Mouse (Mus musculus): ENCODE measurements around the gene Cyp2c68. TPM values are rescaled to one million over a fixed set of nuclear protein-coding genes. Genes with fewer than 3 reads are reported as not detected.
"Not testable (repeated sequence)": the region's sequence is repeated elsewhere in the genome, so short reads cannot be mapped to it uniquely, and the experiment has no call there.

The Cyp2c68 gene
- total and polyA plus RNA-seq, 2 experiments: 307 to 696 TPM

DNA sequence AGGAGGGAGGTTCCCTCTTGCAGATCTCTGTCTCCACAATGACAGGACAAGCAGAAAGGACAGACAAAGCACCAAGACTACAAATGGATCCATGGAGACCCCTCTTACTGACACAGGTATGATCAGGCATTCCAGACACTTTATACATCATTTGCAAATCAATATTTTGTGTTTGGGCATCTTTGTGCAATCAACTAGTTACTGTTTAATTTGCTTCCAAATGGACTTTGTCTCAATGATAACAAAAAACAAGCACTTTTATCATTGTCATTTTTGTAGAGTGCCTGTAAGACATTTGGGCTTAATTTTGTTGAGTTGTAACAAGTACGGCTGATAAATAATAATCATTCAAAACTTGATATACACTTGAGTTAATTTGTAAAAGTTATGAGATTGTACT lies 91.9 kb downstream of the Cyp2c68 start, which contains the start of gene Cyp2c67:
Cyp2c67 (minus strand) TSS at position 114 of the 400 bp plus-strand sequence.
- WGBS: 26% methylated on average over 1 of the region's 1 CpGs
- Histone ChIP-seq H3K36me3 (ENCODE audit: control insufficient read depth, insufficient read depth, low read length) (peaks cover 4% of the 10 kb centered on the region; the same call in 1 of the 2 replicates), H3K27ac (replicated peaks; ENCODE audit: insufficient read depth, low read depth, low read length) (peak within 1 kb of the TSS; percentile 84), H3K9ac (ENCODE audit: low read depth, low read length) (no peak within 1 kb of the TSS), H3K27me3 (ENCODE audit: control insufficient read depth, insufficient read depth, low read length) (no peaks in the 10 kb centered on the region), H3K4me1 (ENCODE audit: control insufficient read depth, insufficient read depth, low read length) (peaks cover 5% of the 10 kb centered on the region), H3K4me3 (ENCODE audit: insufficient read depth, low read depth, low read length) (peak within 1 kb of the TSS; percentile 39; the same call in 1 of the 2 replicates), H3K79me2 (ENCODE audit: control insufficient read depth, insufficient read depth, low read length) (no peaks in the 10 kb centered on the region)
- peak; percentile 95 for DNase-seq (ENCODE audit: extremely low read depth, low read depth, low spot score)
- TF ChIP-seq CTCF (IDR thresholded peaks at IDR 0.05; ENCODE audit: low read depth, low read length) (no peak), POLR2A (IDR thresholded peaks at IDR 0.05; ENCODE audit: extremely low read depth, insufficient read depth, low read length) (no peak)

- Histone ChIP-seq H3K27ac (replicated peaks; ENCODE audit: insufficient read depth, low read depth, low read length) (peak overlapping the region; percentile 71), H3K27me3 (ENCODE audit: control insufficient read depth, insufficient read depth, low read length) (no peaks in the 10 kb centered on the region), H3K4me3 (ENCODE audit: insufficient read depth, low read depth, low read length) (no peak overlapping the region), H3K36me3 (ENCODE audit: control insufficient read depth, insufficient read depth, low read length) (peaks cover 4% of the 10 kb centered on the region; the same call in 1 of the 2 replicates), H3K79me2 (ENCODE audit: control insufficient read depth, insufficient read depth, low read length) (no peaks in the 10 kb centered on the region), H3K4me1 (ENCODE audit: control insufficient read depth, insufficient read depth, low read length) (peaks cover 5% of the 10 kb centered on the region), H3K9ac (ENCODE audit: low read depth, low read length) (0 out of 2 replicates have a peak overlapping the region, but pooled peaks have one; percentile 19)
- WGBS: 58% methylated on average over 9 of the region's 9 CpGs
- TF ChIP-seq CTCF (IDR thresholded peaks at IDR 0.05; ENCODE audit: low read depth, low read length) (no peak), POLR2A (IDR thresholded peaks at IDR 0.05; ENCODE audit: extremely low read depth, insufficient read depth, low read length) (no peak)
- peak; percentile 89 for DNase-seq (ENCODE audit: extremely low read depth, low read depth, low spot score)
Observed at GRCm38 (mm10) chr19:39647519-39647918, 93.3 kb downstream of the Cyp2c68 start.

GRCm38 (mm10) chr19:39644551-39644950 lies 96.3 kb downstream of the Cyp2c68 start:
- not testable (repeated sequence) for H3K36me3 ChIP-seq (ENCODE audit: control insufficient read depth, insufficient read depth, low read length); H3K9ac ChIP-seq (ENCODE audit: low read depth, low read length); H3K4me3 ChIP-seq (ENCODE audit: insufficient read depth, low read depth, low read length); H3K27me3 ChIP-seq (ENCODE audit: control insufficient read depth, insufficient read depth, low read length); H3K79me2 ChIP-seq (ENCODE audit: control insufficient read depth, insufficient read depth, low read length); H3K27ac ChIP-seq (replicated peaks; ENCODE audit: insufficient read depth, low read depth, low read length); H3K4me1 ChIP-seq (ENCODE audit: control insufficient read depth, insufficient read depth, low read length)
- peak; percentile 92 for DNase-seq (ENCODE audit: extremely low read depth, low read depth, low spot score)
- WGBS: 43% methylated on average over 7 of the region's 7 CpGs

Other genes starting within 250 kb of the Cyp2c68 start
- 9.8 and 14.3 TPM in 2 replicates for gene Cyp2c39, start 230.2 kb downstream of the Cyp2c68 start, total RNA-seq (2014; rRNA removed)
- 3.0 and 276 TPM in 2 replicates for gene Cyp2c39, start 230.2 kb downstream of the Cyp2c68 start, polyA plus RNA-seq (2012; rRNA removed)
- gene Cyp2c67, start 92.0 kb downstream of the Cyp2c68 start, total RNA-seq (2014; rRNA removed): 237 and 255 TPM in 2 replicates
- gene Cyp2c67, start 92.0 kb downstream of the Cyp2c68 start, polyA plus RNA-seq (2012; rRNA removed): 41.7 and 44.0 TPM in 2 replicates
- gene Cyp2c40, start 71.8 kb upstream of the Cyp2c68 start, total RNA-seq (2014; rRNA removed): 781 and 1,012 TPM in 2 replicates
- 334 and 395 TPM in 2 replicates for gene Cyp2c40, start 71.8 kb upstream of the Cyp2c68 start, polyA plus RNA-seq (2012; rRNA removed)
- 1,204 and 1,265 TPM in 2 replicates for gene Cyp2c69, start 145.7 kb upstream of the Cyp2c68 start, total RNA-seq (2014; rRNA removed)
- gene Cyp2c69, start 145.7 kb upstream of the Cyp2c68 start, polyA plus RNA-seq (2012; rRNA removed): 457 and 608 TPM in 2 replicates

Data from liver, adult 2 months (tissue).